Mouse (Mus musculus) neutrophil, adult 65 days (primary cell): Measurements from ENCODE around the gene Rpp14. TPM values are rescaled to one million over a fixed set of nuclear protein-coding genes. Genes with fewer than 3 reads are reported as not detected.

Source experiments
- total RNA-seq: library from RNA; stranded (reverse); gene quantifications from 2 replicates; pipeline ENCODE4 v1.2.4, GENCODE M21; 2023

Rpp14 gene
- total RNA-seq: 4.0 and 5.0 TPM in 2 replicates

GRCm38 (mm10) chr14:8080165-8080679 is at the start of gene Rpp14:
Gene Rpp14, plus strand, starts transcription at chr14:8080367.

GRCm38 (mm10) chr14:8097978-8098686 is 18.0 kb downstream of the Rpp14 start, which contains the start of gene Pxk:
Gene Pxk, plus strand, starts transcription at chr14:8098211.

Other genes starting within 250 kb of the Rpp14 start
- not detected in 2 replicates for gene Gm45521, start 123.1 kb upstream of the Rpp14 start, total RNA-seq
- gene Dnase1l3, start 85.8 kb upstream of the Rpp14 start, total RNA-seq: 0.57 and 1.1 TPM in 2 replicates
- not detected in 2 replicates for gene Abhd6, start 77.5 kb upstream of the Rpp14 start, total RNA-seq
- gene Pxk, start 17.8 kb downstream of the Rpp14 start, total RNA-seq: 60.4 and 74.5 TPM in 2 replicates
- gene Pdhb, start 92.7 kb downstream of the Rpp14 start, total RNA-seq: 106 and 127 TPM in 2 replicates
- gene Kctd6, start 133.8 kb downstream of the Rpp14 start, total RNA-seq: 9.5 and 11.1 TPM in 2 replicates
- gene Acox2, start 179.0 kb downstream of the Rpp14 start, total RNA-seq: not detected in 2 replicates
- gene Fam107a, start 237.7 kb downstream of the Rpp14 start, total RNA-seq: not detected in 2 replicates